Mouse (Mus musculus) E14TG2a.4 (cell line): ENCODE results near the gene Map4.
"Not testable (repeated sequence)": the region's sequence is repeated elsewhere in the genome, so short reads cannot be mapped to it uniquely, and the experiment has no call there.

Experiments
- H3K27me3 ChIP-seq: 2 replicates; pipeline ENCODE4 v1.6.1; 2014; ENCODE audit warnings: low read length, control low read depth; ENCODE audit not compliant: insufficient read depth
- H3K36me3 ChIP-seq: 2 replicates; pipeline ENCODE4 v1.6.1; 2014; ENCODE audit warnings: low read length, control low read depth; ENCODE audit not compliant: insufficient read depth
- H3K4me1 ChIP-seq: replicated peaks from 2 replicates; pipeline ENCODE4 v1.6.1; 2014; ENCODE audit warnings: low read depth, low read length, control low read depth
- H3K4me3 ChIP-seq: replicated peaks from 2 replicates; pipeline ENCODE4 v1.5.1; 2014; ENCODE audit warnings: mild to moderate bottlenecking, low read length
- H3K9me3 ChIP-seq: 2 replicates; pipeline ENCODE4 v1.6.1; 2014; ENCODE audit warnings: low read length, control low read depth
- CTCF ChIP-seq: conservative IDR thresholded peaks from 2 replicates; pipeline ENCODE4 v1.5.1; 2014; ENCODE audit warnings: low read length
- NANOG ChIP-seq: IDR thresholded peaks from 2 replicates; pipeline ENCODE4 v1.6.1; 2014; ENCODE audit warnings: borderline replicate concordance, low read length, mixed read lengths
- POU5F1 ChIP-seq: IDR thresholded peaks from 2 replicates; pipeline ENCODE4 v1.6.1; 2014; ENCODE audit warnings: low read length, borderline replicate concordance

Gene Map4

GRCm38 (mm10) chr9:109968351-109969116 lies 37.3 kb downstream of the Map4 start:
- H3K4me3 ChIP-seq = no peak overlapping the region
- H3K36me3 ChIP-seq = no peaks in the 10 kb centered on the region
- no peaks in the 10 kb centered on the region for H3K27me3 ChIP-seq
- peaks cover 21% of the 10 kb centered on the region for H3K4me1 ChIP-seq
- TF ChIP-seq CTCF (no peak), NANOG (no peak), POU5F1 (no peak)
- H3K9me3 ChIP-seq = no peaks in the 10 kb centered on the region

- no peak overlapping the region for H3K4me3 ChIP-seq
- H3K9me3 ChIP-seq = no peaks in the 10 kb centered on the region
- peaks cover 21% of the 10 kb centered on the region for H3K4me1 ChIP-seq
- 0 out of 2 replicates have a peak, but pooled peaks cover 3% of the 10 kb centered on the region for H3K36me3 ChIP-seq
- no peaks in the 10 kb centered on the region for H3K27me3 ChIP-seq
- TF ChIP-seq POU5F1 = no peak
Observed at GRCm38 (mm10) chr9:109969181-109969580, 37.9 kb downstream of the Map4 start.

- no peaks in the 10 kb centered on the region for H3K9me3 ChIP-seq
- 0 out of 2 replicates have a peak, but pooled peaks cover 3% of the 10 kb centered on the region for H3K36me3 ChIP-seq
- H3K4me3 ChIP-seq = no peak overlapping the region
- no peak for TF ChIP-seq POU5F1
- no peak for TF ChIP-seq NANOG
- TF ChIP-seq CTCF = no peak
- H3K27me3 ChIP-seq = no peaks in the 10 kb centered on the region
- peaks cover 21% of the 10 kb centered on the region for H3K4me1 ChIP-seq
Observed at GRCm38 (mm10) chr9:109969792-109970336, 38.6 kb downstream of the Map4 start.

DNA sequence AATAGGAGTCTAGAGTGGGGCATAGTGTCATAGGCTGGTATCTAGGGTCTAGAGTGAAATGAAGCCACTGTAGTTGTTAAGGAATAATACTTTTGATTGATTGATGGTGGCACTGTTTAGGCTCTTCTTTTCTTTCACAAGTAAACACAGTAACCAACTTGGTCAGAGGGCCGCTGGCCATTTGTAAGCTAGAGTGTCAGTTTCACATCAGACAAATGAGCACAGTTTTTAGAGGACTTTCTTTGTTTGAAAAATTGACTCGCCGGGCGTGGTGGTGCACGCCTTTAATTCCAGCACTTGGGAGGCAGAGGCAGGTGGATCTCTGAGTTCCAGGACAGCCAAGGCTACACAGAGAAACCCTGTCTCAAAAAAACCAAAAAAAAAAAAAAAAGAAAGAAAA lies 40.5 kb downstream of the Map4 start:
- H3K36me3 ChIP-seq, H3K27me3 ChIP-seq, H3K9me3 ChIP-seq, H3K4me3 ChIP-seq: not testable (repeated sequence)
- H3K4me1 ChIP-seq = peaks cover 25% of the 10 kb centered on the region

DNA sequence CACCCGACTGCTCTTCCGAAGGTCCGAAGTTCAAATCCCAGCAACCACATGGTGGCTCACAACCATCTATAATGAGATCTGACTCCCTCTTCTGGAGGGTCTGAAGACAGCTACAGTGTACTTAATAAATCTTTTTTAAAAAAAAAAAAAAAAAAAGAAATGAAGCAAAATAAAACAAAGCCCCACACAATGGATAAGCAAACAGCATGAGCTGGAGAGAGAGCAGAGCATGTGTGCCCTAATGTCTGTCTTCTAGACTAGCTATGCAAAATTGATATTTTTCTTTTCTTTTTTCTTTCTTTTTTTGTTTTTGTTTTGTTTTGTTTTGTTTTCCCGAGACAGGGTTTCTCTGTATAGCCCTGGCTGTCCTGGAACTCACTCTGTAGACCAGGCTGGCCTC lies 49.0 kb downstream of the Map4 start:
- H3K36me3 ChIP-seq = peaks cover 53% of the 10 kb centered on the region
- H3K27me3 ChIP-seq, H3K9me3 ChIP-seq, H3K4me3 ChIP-seq: not testable (repeated sequence)
- peaks cover 15% of the 10 kb centered on the region for H3K4me1 ChIP-seq

DNA sequence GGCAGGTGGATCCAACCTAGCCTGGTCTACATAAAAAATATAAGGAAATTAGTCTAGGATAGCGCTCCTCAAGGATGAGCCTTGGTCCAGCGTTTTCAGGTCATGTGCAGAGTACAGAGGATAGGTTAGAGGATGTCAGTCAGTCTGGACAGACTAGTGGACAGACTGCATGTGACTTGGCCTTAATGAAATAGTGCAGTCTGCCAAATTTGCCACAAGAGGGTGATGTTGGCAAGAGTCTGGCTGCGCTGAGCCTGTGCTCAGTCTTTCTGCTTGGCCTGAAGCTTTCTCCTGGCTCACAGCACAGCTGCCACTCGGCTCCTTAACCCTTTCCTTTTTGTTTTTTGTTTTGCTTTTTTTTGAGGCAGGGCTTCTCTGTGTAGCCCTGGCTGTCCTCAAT lies 54.2 kb downstream of the Map4 start:
- H3K4me3 ChIP-seq = no peak overlapping the region

GRCm38 (mm10) chr9:109989084-109989483 lies 57.8 kb downstream of the Map4 start:
- peaks cover 13% of the 10 kb centered on the region for H3K4me1 ChIP-seq
- TF ChIP-seq POU5F1 (no peak), CTCF (no peak), NANOG (no peak)
- H3K4me3 ChIP-seq = no peak overlapping the region
- no peaks in the 10 kb centered on the region for H3K9me3 ChIP-seq
- H3K27me3 ChIP-seq = no peaks in the 10 kb centered on the region
- peaks cover 14% of the 10 kb centered on the region for H3K36me3 ChIP-seq

More for the DNA sequence above, 54.2 kb downstream of the Map4 start:
- H3K9me3 ChIP-seq = no peaks in the 10 kb centered on the region
- peaks cover 18% of the 10 kb centered on the region for H3K4me1 ChIP-seq
- peaks cover 45% of the 10 kb centered on the region for H3K36me3 ChIP-seq
- H3K27me3 ChIP-seq = no peaks in the 10 kb centered on the region
- TF ChIP-seq POU5F1 (no peak), CTCF (peak; percentile 76), NANOG (no peak)

- Histone ChIP-seq H3K27me3 (no peaks in the 10 kb centered on the region), H3K9me3 (no peaks in the 10 kb centered on the region), H3K4me3 (no peak overlapping the region), H3K36me3 (peaks cover 16% of the 10 kb centered on the region), H3K4me1 (peaks cover 10% of the 10 kb centered on the region)
- no peak for TF ChIP-seq NANOG
- no peak for TF ChIP-seq POU5F1
- no peak for TF ChIP-seq CTCF
Observed at GRCm38 (mm10) chr9:109997441-109997840, 66.2 kb downstream of the Map4 start.

GRCm38 (mm10) chr9:110001946-110002345 lies 70.7 kb downstream of the Map4 start:
- H3K4me1 ChIP-seq = peaks cover 6% of the 10 kb centered on the region; the same call in 1 of the 2 replicates
- no peaks in the 10 kb centered on the region for H3K9me3 ChIP-seq
- peaks cover 23% of the 10 kb centered on the region for H3K36me3 ChIP-seq
- no peak for TF ChIP-seq CTCF
- TF ChIP-seq NANOG = no peak
- no peak for TF ChIP-seq POU5F1
- no peaks in the 10 kb centered on the region for H3K27me3 ChIP-seq
- no peak overlapping the region for H3K4me3 ChIP-seq
